Mouse (Mus musculus) liver, embryonic 14.5 days (tissue): ENCODE measurements around the gene Eef1akmt1. TPM values are rescaled to one million over a fixed set of nuclear protein-coding genes. Genes with fewer than 3 reads are reported as not detected.

ENCODE experiments used
- ATAC-seq: fragments of 200-750 bp; cut with Nextera tagmentation; 2 replicates; pipeline ENCODE4 v1.8.0; 2017; ENCODE audit warnings: moderate number of reproducible peaks, mild to moderate bottlenecking, moderate library complexity; ENCODE audit not compliant: insufficient read depth
- DNase-seq, 3 experiments: peaks; one replicate each; pipeline ENCODE4 v3.0.0-alpha.2; 2012 to 2013; ENCODE audit warnings: low read depth in 3 of 3, low spot score in 3 of 3
- H3K27ac ChIP-seq: fragments of 300-500 bp; sonication (generic); 2 replicates; pipeline ENCODE4 v1.5.1; 2014; ENCODE audit warnings: moderate library complexity, mild to moderate bottlenecking, control low read depth, inconsistent platforms
- H3K27me3 ChIP-seq: fragments of 300-500 bp; sonication (generic); 2 replicates; pipeline ENCODE4 v1.6.1; 2014; ENCODE audit warnings: mild to moderate bottlenecking, low read length, moderate library complexity; ENCODE audit not compliant: control insufficient read depth, insufficient read depth
- H3K36me3 ChIP-seq: fragments of 300-500 bp; sonication (generic); replicated peaks from 2 replicates; pipeline ENCODE4 v1.6.1; 2014; ENCODE audit warnings: low read depth; ENCODE audit not compliant: control insufficient read depth, insufficient read depth
- H3K4me1 ChIP-seq, 2 experiments: fragments of 200-500 bp in 1 of 2; fragments of 300-500 bp in 1 of 2; sonication (generic) in 1 of 2; replicated peaks; 2 replicates each; pipeline ENCODE4 v1.6.1; 2012 to 2014; ENCODE audit warnings: antibody characterized with exemption in 1 of 2, inconsistent platforms in 1 of 2, low read length in 1 of 2; ENCODE audit not compliant: control insufficient read depth in 2 of 2, insufficient read depth in 2 of 2
- H3K4me2 ChIP-seq: fragments of 300-500 bp; sonication (generic); 2 replicates; pipeline ENCODE4 v1.6.1; 2014; ENCODE audit warnings: low read depth, mild to moderate bottlenecking, control low read depth, moderate library complexity
- H3K4me3 ChIP-seq, 2 experiments: fragments of 200-500 bp in 1 of 2; fragments of 300-500 bp in 1 of 2; sonication (generic) in 1 of 2; 2 replicates each; pipeline ENCODE4 v1.5.1; 2012 to 2014; ENCODE audit warnings: low read depth in 2 of 2, low read length in 2 of 2, mild to moderate bottlenecking in 2 of 2, control low read depth in 1 of 2, inconsistent platforms in 1 of 2, moderate library complexity in 1 of 2; ENCODE audit not compliant: insufficient read depth in 1 of 2
- H3K9ac ChIP-seq: fragments of 300-500 bp; sonication (generic); replicated peaks from 2 replicates; pipeline ENCODE4 v1.6.1; 2014; ENCODE audit warnings: mild to moderate bottlenecking, control low read depth, moderate library complexity
- H3K9me3 ChIP-seq: fragments of 300-500 bp; sonication (generic); 2 replicates; pipeline ENCODE4 v1.6.1; 2016; ENCODE audit warnings: low read length, mixed read lengths; ENCODE audit not compliant: control insufficient read depth
- CTCF ChIP-seq: IDR thresholded peaks from 2 replicates; pipeline ENCODE4 v1.5.1; 2016; ENCODE audit warnings: antibody characterized with exemption, low read depth, control low read depth
- EP300 ChIP-seq: IDR thresholded peaks from 2 replicates; pipeline ENCODE4 v1.6.1; 2016; ENCODE audit warnings: antibody characterized with exemption, low read depth
- WGBS: fragments of 180-500 bp; shearing (Covaris S2); extraction: QIAGEN DNeasy Blood & Tissue Kit; methylation state at CpG from one replicate; pipeline ENCODE4 v1.1.7; 2014; ENCODE audit not compliant: insufficient replicate concordance; 5-methylcytosine and 5-hydroxymethylcytosine counted together
- polyA plus RNA-seq, 2 experiments: library from polyadenylated mRNA; depleted of rRNA in 1 of 2; stranded (reverse) in 1 of 2; unstranded in 1 of 2; fragments of >200 nt; fragmentation: Nextera tagmentation in 1 of 2; extraction: Ambion mirVana in 1 of 2; gene quantifications; 2 replicates each; pipeline versions ENCODE4 v1.2.1 to v1.2.3; 2012 to 2014

The Eef1akmt1 gene
- polyA plus RNA-seq, 2 experiments = 14.0 to 41.8 TPM

- H3K4me1 ChIP-seq = no peaks in the 10 kb centered on the region
- WGBS = 83% methylated on average over 6 of the region's 6 CpGs
These were observed 45.0 kb upstream of the Eef1akmt1 start for GRCm38 (mm10) chr14:57616339-57616965.

GRCm38 (mm10) chr14:57615828-57616227 lies 44.4 kb upstream of the Eef1akmt1 start:
- DNase-seq (no peak), ATAC-seq (no peak)
- Histone ChIP-seq H3K36me3 (peaks cover 9% of the 10 kb centered on the region), H3K27ac (no peak overlapping the region), H3K4me1 (no peaks in the 10 kb centered on the region), H3K4me3 (no peak overlapping the region), H3K9me3 (no peaks in the 10 kb centered on the region), H3K9ac (no peak overlapping the region), H3K27me3 (no peaks in the 10 kb centered on the region), H3K4me2 (no peak overlapping the region)
- TF ChIP-seq CTCF (no peak), EP300 (no peak)
- WGBS = 78% methylated on average over 6 of the region's 6 CpGs

More at GRCm38 (mm10) chr14:57616339-57616965, 45.0 kb upstream of the Eef1akmt1 start:
- ATAC-seq = no peak
- Histone ChIP-seq H3K36me3 (peaks cover 7% of the 10 kb centered on the region), H3K9me3 (no peaks in the 10 kb centered on the region), H3K27me3 (no peaks in the 10 kb centered on the region), H3K4me2 (no peak overlapping the region), H3K9ac (no peak overlapping the region), H3K27ac (no peak overlapping the region), H3K4me3 (no peak overlapping the region)
- no peak for DNase-seq
- TF ChIP-seq EP300 (no peak), CTCF (no peak)

- no peak for DNase-seq
- no peak for ATAC-seq
These were observed 39.6 kb upstream of the Eef1akmt1 start for GRCm38 (mm10) chr14:57611034-57611433.

GRCm38 (mm10) chr14:57609816-57610329 lies 38.5 kb upstream of the Eef1akmt1 start:
- Histone ChIP-seq H3K4me3 (no peak overlapping the region), H3K4me1 (no peaks in the 10 kb centered on the region; a peak in 1 of 4 replicates), H3K9me3 (no peaks in the 10 kb centered on the region), H3K27me3 (no peaks in the 10 kb centered on the region), H3K9ac (no peak overlapping the region), H3K36me3 (peaks cover 6% of the 10 kb centered on the region), H3K27ac (no peak overlapping the region), H3K4me2 (no peak overlapping the region)
- no peak for ATAC-seq
- DNase-seq = no peak
- TF ChIP-seq CTCF (no peak), EP300 (no peak)
- WGBS = 69% methylated on average over 4 of the region's 4 CpGs

More at GRCm38 (mm10) chr14:57611034-57611433, 39.6 kb upstream of the Eef1akmt1 start:
- Histone ChIP-seq H3K9me3 (no peaks in the 10 kb centered on the region), H3K4me2 (no peak overlapping the region), H3K4me1 (no peaks in the 10 kb centered on the region; a peak in 1 of 4 replicates), H3K36me3 (peaks cover 7% of the 10 kb centered on the region), H3K27ac (no peak overlapping the region), H3K9ac (no peak overlapping the region), H3K4me3 (no peak overlapping the region), H3K27me3 (no peaks in the 10 kb centered on the region)
- no peak for TF ChIP-seq CTCF
- TF ChIP-seq EP300 = no peak
- 88% methylated on average over 2 of the region's 2 CpGs for WGBS

- no peaks in the 10 kb centered on the region for H3K27me3 ChIP-seq
- no peak for ATAC-seq
- peaks cover 14% of the 10 kb centered on the region for H3K36me3 ChIP-seq
- H3K4me1 ChIP-seq = no peaks in the 10 kb centered on the region; a peak in 1 of 4 replicates
- DNase-seq = no peak
- 68% methylated on average over 1 of the region's 1 CpGs for WGBS
- no peak overlapping the region for H3K4me2 ChIP-seq
- H3K4me3 ChIP-seq = no peak overlapping the region
- TF ChIP-seq EP300 = no peak
- TF ChIP-seq CTCF = no peak
- H3K9me3 ChIP-seq = no peaks in the 10 kb centered on the region
- no peak overlapping the region for H3K27ac ChIP-seq
- H3K9ac ChIP-seq = no peak overlapping the region
These were observed 36.1 kb upstream of the Eef1akmt1 start for GRCm38 (mm10) chr14:57607500-57607899.
